Mouse (Mus musculus): ENCODE results near the gene AC124108.1. TPM values are rescaled to one million over a fixed set of nuclear protein-coding genes. Genes with fewer than 3 reads are reported as not detected.

Gene AC124108.1
- total and polyA plus RNA-seq, 3 experiments, result not detected

GRCm38 (mm10) chr1:132254467-132254866 is 63.2 kb downstream of the AC124108.1 start:
- H3K4me3 ChIP-seq (replicated peaks in 1 of 3; ENCODE audit: low read depth in 2 of 3, low read length in 2 of 3, poor library complexity in 1 of 3), result no peak overlapping the region
- no peaks in the 10 kb centered on the region for H3K9me3 ChIP-seq (replicated peaks; ENCODE audit: low read length)
- no peak overlapping the region for H3K4me2 ChIP-seq (ENCODE audit: insufficient read depth, low read depth, poor library complexity, severe bottlenecking)
- H3K27ac ChIP-seq (ENCODE audit: insufficient read depth, low read depth), result no peak overlapping the region
- TF ChIP-seq MAFK (IDR thresholded peaks at IDR 0.05; ENCODE audit: insufficient replicate concordance, low read length), result no peak
- TF ChIP-seq CTCF (conservative IDR thresholded peaks at IDR 0.05 in 1 of 2, IDR thresholded peaks at IDR 0.05 in 1 of 2; ENCODE audit: low read depth in 2 of 2, low read length in 2 of 2), result peak in 1 of 2 experiments; percentile 29; a peak in 1 of 4 replicates
- TF ChIP-seq JUND (conservative IDR thresholded peaks at IDR 0.05; ENCODE audit: low read depth, low read length), result no peak
- no peak overlapping the region for H3K9ac ChIP-seq (ENCODE audit: insufficient read depth, low read depth)
- H3K36me3 ChIP-seq (replicated peaks in 1 of 2; ENCODE audit: control insufficient read depth in 1 of 2, insufficient read depth in 1 of 2, low read length in 1 of 2), result no peaks in the 10 kb centered on the region
- 0 out of 4 replicates have a peak, but pooled peaks cover 0 to 3% of the 10 kb centered on the region in 2 experiments for H3K4me1 ChIP-seq (ENCODE audit: control insufficient read depth in 1 of 2, insufficient read depth in 2 of 2)
- no peaks in the 10 kb centered on the region for H3K79me2 ChIP-seq (replicated peaks; ENCODE audit: control insufficient read depth, extremely low read depth, insufficient read depth, poor library complexity, severe bottlenecking)
- H3K27me3 ChIP-seq (replicated peaks), result peaks cover 3% of the 10 kb centered on the region
- in situ Hi-C loops (cut with MboI; ENCODE audit: low pct_ligation_motif_present, low pct_unique_long_range_greater_than_20kb, low sequenced_read_pairs) (loop anchor here (10.0 kb wide), 1 partner anchor 50 kb away; no protein-coding TSS in a partner anchor), dilution Hi-C loops (cut with MboI; ENCODE audit: extremely low pct_ligation_motif_present, extremely low pct_unique_long_range_greater_than_20kb, low sequenced_read_pairs) (no loop called here)
- no peak for DNase-seq (ENCODE audit: extremely low read depth)

Other genes starting within 250 kb of the AC124108.1 start
- 0.47 and 0.55 TPM in 2 replicates for gene Slc45a3, start 228.5 kb upstream of the AC124108.1 start, total RNA-seq (2012; rRNA removed)
- 0.11 and 0.16 TPM in 2 replicates for gene Slc45a3, start 228.5 kb upstream of the AC124108.1 start, total RNA-seq (2014; rRNA removed)
- gene Slc45a3, start 228.5 kb upstream of the AC124108.1 start, polyA plus RNA-seq (2012; ENCODE audit: insufficient read length, low read depth), result 0.15 and 0.20 TPM in 2 replicates
- gene Elk4, start 183.8 kb upstream of the AC124108.1 start, total RNA-seq (2012; rRNA removed), result 18.9 and 21.0 TPM in 2 replicates
- 12.8 and 16.8 TPM in 2 replicates for gene Elk4, start 183.8 kb upstream of the AC124108.1 start, total RNA-seq (2014; rRNA removed)
- 16.1 and 17.4 TPM in 2 replicates for gene Elk4, start 183.8 kb upstream of the AC124108.1 start, polyA plus RNA-seq (2012; ENCODE audit: insufficient read length, low read depth)
- 5.2 and 5.6 TPM in 2 replicates for gene Mfsd4a, start 123.4 kb upstream of the AC124108.1 start, total RNA-seq (2012; rRNA removed)
- 0.81 and 1.4 TPM in 2 replicates for gene Mfsd4a, start 123.4 kb upstream of the AC124108.1 start, total RNA-seq (2014; rRNA removed)
- gene Mfsd4a, start 123.4 kb upstream of the AC124108.1 start, polyA plus RNA-seq (2012; ENCODE audit: insufficient read length, low read depth), result 11.8 and 13.0 TPM in 2 replicates
- 1.0 and 2.5 TPM in 2 replicates for gene Cdk18, start 51.8 kb upstream of the AC124108.1 start, total RNA-seq (2012; rRNA removed)
- 0.32 TPM in 1 of 2 replicates, not detected in the other for gene Cdk18, start 51.8 kb upstream of the AC124108.1 start, total RNA-seq (2014; rRNA removed)
- 1.1 and 1.3 TPM in 2 replicates for gene Cdk18, start 51.8 kb upstream of the AC124108.1 start, polyA plus RNA-seq (2012; ENCODE audit: insufficient read length, low read depth)
- not detected in 2 replicates for gene Lemd1, start within 50 bp of the AC124108.1 start, total RNA-seq (2012; rRNA removed)
- gene Lemd1, start within 50 bp of the AC124108.1 start, total RNA-seq (2014; rRNA removed), result not detected in 2 replicates
- gene Lemd1, start within 50 bp of the AC124108.1 start, polyA plus RNA-seq (2012; ENCODE audit: insufficient read length, low read depth), result not detected in 2 replicates
- not detected in 2 replicates for gene Gm10188, start 38.3 kb downstream of the AC124108.1 start, total RNA-seq (2012; rRNA removed)
- gene Gm10188, start 38.3 kb downstream of the AC124108.1 start, total RNA-seq (2014; rRNA removed), result not detected in 2 replicates
- not detected in 2 replicates for gene Gm10188, start 38.3 kb downstream of the AC124108.1 start, polyA plus RNA-seq (2012; ENCODE audit: insufficient read length, low read depth)
- not detected in 2 replicates for gene Klhdc8a, start 107.2 kb downstream of the AC124108.1 start, total RNA-seq (2012; rRNA removed)
- gene Klhdc8a, start 107.2 kb downstream of the AC124108.1 start, total RNA-seq (2014; rRNA removed), result not detected in 2 replicates
- gene Klhdc8a, start 107.2 kb downstream of the AC124108.1 start, polyA plus RNA-seq (2012; ENCODE audit: insufficient read length, low read depth), result not detected in 2 replicates
- 0.25 and 0.30 TPM in 2 replicates for gene Nuak2, start 124.7 kb downstream of the AC124108.1 start, total RNA-seq (2012; rRNA removed)
- gene Nuak2, start 124.7 kb downstream of the AC124108.1 start, total RNA-seq (2014; rRNA removed), result not detected in 2 replicates
- gene Nuak2, start 124.7 kb downstream of the AC124108.1 start, polyA plus RNA-seq (2012; ENCODE audit: insufficient read length, low read depth), result not detected in 2 replicates
- gene Tmcc2, start 199.8 kb downstream of the AC124108.1 start, total RNA-seq (2012; rRNA removed), result 0.21 and 0.34 TPM in 2 replicates
- gene Tmcc2, start 199.8 kb downstream of the AC124108.1 start, total RNA-seq (2014; rRNA removed), result not detected in 2 replicates
- gene Tmcc2, start 199.8 kb downstream of the AC124108.1 start, polyA plus RNA-seq (2012; ENCODE audit: insufficient read length, low read depth), result 0.14 and 0.37 TPM in 2 replicates
- 0.21 and 0.25 TPM in 2 replicates for gene Dstyk, start 226.1 kb downstream of the AC124108.1 start, total RNA-seq (2012; rRNA removed)
- 0.12 and 0.19 TPM in 2 replicates for gene Dstyk, start 226.1 kb downstream of the AC124108.1 start, total RNA-seq (2014; rRNA removed)
- gene Dstyk, start 226.1 kb downstream of the AC124108.1 start, polyA plus RNA-seq (2012; ENCODE audit: insufficient read length, low read depth), result 0.59 and 0.72 TPM in 2 replicates